Mouse (Mus musculus): Measurements from ENCODE around the gene Ube2d1. TPM values are rescaled to one million over a fixed set of nuclear protein-coding genes. Genes with fewer than 3 reads are reported as not detected.
A peak's percentile ranks its signal among the peaks of the same experiment; 100 is the strongest.

Gene Ube2d1
- polyA plus RNA-seq, 1 experiment, result 17.0 TPM

DNA sequence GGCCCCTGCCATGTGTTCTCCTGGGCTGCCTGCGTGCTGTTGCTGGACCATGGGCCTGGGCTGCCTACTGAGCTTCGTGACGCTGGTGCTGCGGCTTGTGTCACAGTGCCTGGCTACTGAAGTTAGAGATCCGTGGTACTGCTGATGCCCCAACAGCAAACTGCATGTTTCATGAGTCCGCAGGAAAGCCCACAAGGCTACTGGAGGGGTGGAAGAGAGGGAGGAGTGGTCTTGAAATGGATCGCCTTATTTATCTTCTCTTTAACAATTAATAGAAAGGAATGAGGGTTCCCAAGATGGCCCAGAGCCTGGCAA lies 46.9 kb downstream of the Ube2d1 start, which contains the start of gene Tfam:
Gene Tfam, minus strand, starts transcription at position 41 of the 315 bp plus-strand sequence.
- DNase-seq (ENCODE audit: low read depth, low spot score), result peak; percentile 13
- WGBS, result 1% methylated on average over 7 of the region's 7 CpGs

DNA sequence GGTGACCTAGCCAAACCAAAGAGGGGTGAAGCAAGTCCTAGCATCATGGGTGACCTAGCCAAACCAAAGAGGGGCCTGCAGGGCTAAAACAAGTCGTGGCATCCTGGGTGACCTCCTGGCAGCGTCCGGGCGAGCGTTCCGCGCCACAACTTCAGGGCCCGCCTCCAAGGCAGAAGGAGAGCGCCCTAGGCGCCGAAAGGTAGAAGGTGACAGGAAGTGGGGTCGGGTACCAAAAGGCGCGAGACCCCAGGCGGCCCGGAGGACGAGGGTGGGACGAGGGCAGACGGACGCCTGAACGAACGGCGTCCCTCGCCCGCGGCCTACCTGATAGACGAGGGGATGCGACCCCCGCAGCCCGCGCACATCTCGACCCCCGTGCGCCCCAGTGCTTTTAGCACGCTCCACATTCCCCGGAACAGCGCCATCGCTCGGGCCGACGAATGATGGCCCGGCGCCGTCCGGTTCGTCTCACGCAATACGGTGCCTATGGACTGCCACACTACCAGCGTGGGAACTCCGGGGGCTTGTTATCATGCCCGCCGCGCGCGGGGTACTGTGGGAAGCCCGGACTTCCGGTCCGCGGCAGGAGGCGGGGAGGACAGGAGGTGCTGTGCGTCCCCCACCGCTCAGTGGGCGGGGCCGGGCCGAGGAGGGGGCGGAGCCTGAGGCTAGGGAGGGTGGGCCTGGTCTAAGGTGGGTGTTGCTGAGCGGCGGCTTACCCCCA lies 47.4 kb downstream of the Ube2d1 start:
- peak; percentile 70 for DNase-seq (ENCODE audit: low read depth, low spot score)
- WGBS, result under 1% methylated on average over 68 of the region's 68 CpGs

DNA sequence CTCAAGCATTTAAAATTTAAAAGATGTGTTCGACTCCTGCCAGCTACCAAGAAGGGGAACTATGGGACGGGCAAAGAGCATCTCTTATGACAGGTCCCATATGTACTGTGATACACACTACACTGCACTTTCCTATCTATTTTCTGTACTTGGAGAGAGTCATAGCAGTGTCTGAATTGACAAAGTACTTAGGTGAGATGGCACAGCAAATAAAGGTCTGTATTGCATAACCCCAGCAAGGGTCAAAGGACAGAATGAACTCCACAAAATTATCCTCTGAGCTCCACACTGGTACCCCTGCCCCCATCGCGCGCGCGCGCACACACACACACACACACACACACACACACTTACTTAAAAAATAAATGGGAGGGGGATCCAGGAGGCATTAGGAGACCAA lies 51.0 kb downstream of the Ube2d1 start:
- no peak for DNase-seq (ENCODE audit: low read depth, low spot score)

DNA sequence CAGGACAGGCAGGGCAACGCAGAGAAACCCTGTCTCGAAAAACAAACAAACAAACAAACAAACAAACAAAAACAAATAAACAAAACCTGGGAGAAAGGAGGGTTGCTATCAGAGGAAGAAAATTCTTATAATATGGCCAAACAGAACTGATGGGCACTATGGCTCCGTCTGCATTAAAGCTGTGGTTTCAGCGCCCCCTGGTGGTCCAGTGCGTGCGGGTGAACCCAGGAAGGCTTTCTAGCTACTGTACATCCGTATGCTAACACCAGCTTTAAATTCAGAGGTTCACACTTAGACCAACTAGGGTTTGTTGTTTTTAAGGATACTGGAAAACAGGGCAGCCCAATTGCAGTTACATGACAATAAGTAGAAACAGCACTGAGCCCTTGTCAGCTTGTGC lies 59.2 kb downstream of the Ube2d1 start:
- peak; percentile 18 for DNase-seq (ENCODE audit: low read depth, low spot score)
- 38% methylated on average over 7 of the region's 7 CpGs for WGBS

More for the DNA sequence above, 51.0 kb downstream of the Ube2d1 start:
- 97% methylated on average over 8 of the region's 8 CpGs for WGBS

DNA sequence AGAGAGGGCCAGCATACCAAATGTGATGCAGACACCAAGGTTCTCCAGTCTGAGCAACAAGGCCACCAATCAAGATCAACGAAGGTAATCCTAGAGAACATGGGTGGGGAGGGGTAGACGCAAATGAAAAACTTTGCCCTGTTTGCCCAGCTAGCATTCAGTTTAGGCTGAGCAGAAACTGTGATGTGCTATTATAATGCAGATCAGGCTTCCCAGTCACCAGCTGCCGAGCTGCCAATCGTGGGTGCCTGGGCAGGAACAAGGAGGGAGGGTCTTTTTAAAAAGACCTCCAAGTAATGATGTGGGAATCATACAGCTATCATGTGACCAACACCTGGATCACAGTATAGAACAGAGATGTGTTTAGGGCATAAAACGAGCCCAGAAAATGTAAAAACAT lies 62.0 kb downstream of the Ube2d1 start:
- DNase-seq (ENCODE audit: low read depth, low spot score), result no peak
- 92% methylated on average over 5 of the region's 5 CpGs for WGBS

DNA sequence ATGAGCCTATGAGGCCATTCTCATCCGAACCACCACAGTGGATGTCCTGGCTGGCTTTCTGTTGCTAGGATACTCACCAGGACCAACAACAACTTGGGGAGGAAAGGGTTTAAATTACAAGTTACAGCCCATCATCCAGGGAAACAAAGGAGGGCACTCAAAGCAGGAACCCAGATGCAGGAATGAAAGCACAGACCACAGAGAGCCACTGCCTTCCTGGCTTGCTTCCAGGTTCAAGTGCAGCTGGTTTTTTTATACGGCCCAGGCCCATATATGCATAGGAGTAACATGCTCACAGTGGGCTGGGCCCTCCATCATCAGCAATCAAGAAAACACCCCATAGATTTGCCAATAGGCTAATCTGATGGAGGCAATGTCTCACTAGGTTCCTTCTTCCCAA lies 62.4 kb downstream of the Ube2d1 start:
- WGBS, result 86% methylated on average over 2 of the region's 2 CpGs

DNA sequence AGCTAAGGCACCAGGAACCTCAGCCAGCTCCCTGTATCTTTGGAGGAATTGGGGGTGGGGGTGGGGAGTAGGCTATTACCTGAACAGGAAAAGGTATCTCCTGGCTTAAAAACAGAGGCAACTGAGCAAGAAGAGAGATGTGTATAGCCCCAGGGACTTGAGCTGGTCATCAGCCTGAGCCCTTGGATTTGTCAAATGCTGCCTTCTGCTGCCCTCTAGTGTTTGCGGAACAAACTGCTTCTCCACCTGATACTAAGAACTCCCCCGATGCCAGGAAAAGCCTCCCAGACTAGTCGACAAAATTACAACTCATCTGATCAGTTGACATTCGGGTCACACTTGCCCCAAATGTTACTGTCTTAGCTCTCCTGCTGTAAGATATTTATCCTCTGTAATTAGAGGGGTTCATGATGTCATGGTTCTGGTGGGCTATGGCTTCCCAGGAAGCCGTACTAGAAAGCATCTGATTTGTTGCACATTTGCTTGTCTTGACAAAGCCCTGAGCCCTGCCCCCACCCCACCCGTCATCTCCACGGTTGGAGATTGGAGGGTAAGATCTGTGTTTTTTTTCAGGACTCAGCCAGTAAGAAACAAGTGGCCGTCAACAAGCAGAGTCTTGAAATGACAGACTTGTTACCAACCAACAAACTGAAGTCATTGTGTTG lies 66.7 kb downstream of the Ube2d1 start:
- WGBS, result 18% methylated on average over 8 of the region's 8 CpGs
- DNase-seq (ENCODE audit: low read depth, low spot score), result no peak

More for the DNA sequence above, 62.4 kb downstream of the Ube2d1 start:
- DNase-seq (ENCODE audit: low read depth, low spot score), result no peak

DNA sequence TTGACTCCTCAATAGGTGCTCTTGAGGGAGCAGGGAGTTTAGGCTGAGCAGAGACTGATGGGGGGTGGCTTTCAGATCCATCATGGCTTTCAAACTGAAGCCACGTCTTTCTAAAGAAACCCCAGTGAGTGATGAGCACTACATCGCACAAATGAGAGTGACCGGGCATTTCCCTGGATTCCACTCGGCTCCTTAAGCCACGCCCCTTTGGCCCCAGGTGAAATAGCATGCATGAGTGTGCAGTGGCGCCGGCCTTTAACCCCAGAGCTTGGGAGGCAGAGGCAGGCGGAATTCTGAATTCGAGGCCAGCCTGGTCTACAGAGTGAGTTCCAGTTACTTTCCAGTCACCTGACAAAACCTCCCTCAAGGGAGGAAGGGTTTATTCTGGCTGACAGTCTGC lies 69.1 kb downstream of the Ube2d1 start:
- 74% methylated on average over 9 of the region's 9 CpGs for WGBS
- no peak for DNase-seq (ENCODE audit: low read depth, low spot score)

Other genes with a start within 250 kb of the Ube2d1 start
- gene Bicc1, start 125.6 kb downstream of the Ube2d1 start, polyA plus RNA-seq (2012; rRNA removed), result 2.1 and 4.3 TPM in 2 replicates
- gene Tfam, start 47.0 kb downstream of the Ube2d1 start, polyA plus RNA-seq (2012; rRNA removed), result 7.4 and 7.9 TPM in 2 replicates
- 62.2 and 67.7 TPM in 2 replicates for gene Cisd1, start 59.7 kb upstream of the Ube2d1 start, polyA plus RNA-seq (2012; rRNA removed)
- gene Ipmk, start 62.5 kb upstream of the Ube2d1 start, polyA plus RNA-seq (2012; rRNA removed), result 47.1 and 76.3 TPM in 2 replicates